Mouse (Mus musculus): ENCODE results near the gene Vps26c.

The Vps26c gene

DNA sequence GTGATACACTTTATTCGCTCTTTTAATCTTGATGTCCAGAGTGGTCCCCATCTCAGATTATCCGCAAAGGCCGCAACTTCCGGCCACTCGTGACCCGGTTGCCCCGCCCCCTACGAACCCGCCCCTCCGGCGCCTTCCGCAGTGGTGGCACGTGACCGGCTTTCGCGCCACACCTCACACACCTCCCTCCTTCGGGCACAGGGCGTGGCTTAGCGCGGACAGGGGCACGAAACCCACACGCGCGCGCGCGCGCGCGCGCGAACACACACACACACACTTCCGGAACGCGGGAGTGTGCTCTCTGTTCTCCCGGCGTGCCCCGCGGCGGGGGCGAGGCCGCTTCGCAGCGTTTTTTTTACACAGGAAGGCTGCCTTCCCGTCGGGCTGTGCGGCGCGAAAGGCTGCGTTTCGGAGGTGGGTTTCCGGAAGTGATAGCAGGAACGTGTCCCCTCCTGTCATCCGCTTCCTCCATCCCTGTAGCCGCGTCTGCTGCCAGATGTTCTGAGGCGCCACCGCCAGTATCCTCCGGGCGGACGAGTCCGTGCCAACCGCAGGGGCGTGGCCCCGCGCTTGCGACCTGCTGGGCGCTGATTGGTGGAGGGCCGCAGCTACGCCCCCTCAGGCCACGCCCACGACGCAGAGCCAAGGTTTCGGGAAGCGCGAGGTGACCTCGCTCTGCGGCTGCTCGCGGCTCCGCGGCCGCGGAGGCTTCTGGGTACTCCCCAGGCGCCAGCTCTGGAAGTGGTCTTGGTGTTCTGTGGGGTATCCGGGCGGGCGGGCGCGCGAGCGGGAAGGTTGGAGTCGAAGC is at the start of gene Vps26c:
TSS of gene Vps26c (minus strand) at position 487 of the 808 bp plus-strand sequence.
- peak; percentile 98 for DNase-seq (ENCODE audit: low read depth)

DNA sequence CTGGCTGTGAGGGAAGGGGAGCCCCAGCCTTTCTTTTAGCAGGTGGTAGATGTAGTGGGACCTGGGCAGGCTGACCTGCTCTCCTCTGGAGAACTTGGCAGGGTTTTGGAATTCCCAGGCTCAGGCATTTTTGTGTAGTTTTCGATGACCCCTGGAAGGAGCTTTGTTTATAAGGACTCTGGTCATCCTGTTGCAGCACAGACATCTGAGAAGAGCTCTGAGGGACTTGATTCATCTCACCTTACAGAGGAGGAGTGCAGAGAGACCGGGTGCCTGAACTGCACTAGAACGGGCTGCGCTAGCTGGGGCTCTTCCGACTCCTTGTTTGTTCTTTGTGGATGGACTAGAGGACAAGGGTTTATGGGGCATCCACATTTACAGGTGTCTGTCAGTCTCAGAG is 49.1 kb upstream of the Vps26c start:
- DNase-seq (ENCODE audit: low read depth): no peak

DNA sequence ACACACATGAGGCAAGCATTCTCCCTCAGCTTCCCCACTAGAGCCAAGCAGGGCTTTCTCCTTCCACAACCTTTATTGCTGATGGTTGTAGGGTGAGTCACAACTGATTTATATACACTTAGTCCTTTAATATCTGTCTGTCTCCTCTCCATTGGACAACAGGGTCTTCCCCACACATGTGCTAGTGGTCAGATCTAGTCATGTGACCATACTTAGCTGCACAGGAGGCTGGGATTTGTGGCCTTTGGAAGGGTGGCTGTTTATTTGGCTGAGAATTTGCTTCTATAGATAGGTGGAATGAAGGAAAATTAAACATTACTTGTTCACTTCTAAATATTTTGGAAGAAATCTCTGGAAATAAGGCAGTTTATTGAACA is 48.1 kb upstream of the Vps26c start:
- DNase-seq (ENCODE audit: low read depth): peak; percentile 35

DNA sequence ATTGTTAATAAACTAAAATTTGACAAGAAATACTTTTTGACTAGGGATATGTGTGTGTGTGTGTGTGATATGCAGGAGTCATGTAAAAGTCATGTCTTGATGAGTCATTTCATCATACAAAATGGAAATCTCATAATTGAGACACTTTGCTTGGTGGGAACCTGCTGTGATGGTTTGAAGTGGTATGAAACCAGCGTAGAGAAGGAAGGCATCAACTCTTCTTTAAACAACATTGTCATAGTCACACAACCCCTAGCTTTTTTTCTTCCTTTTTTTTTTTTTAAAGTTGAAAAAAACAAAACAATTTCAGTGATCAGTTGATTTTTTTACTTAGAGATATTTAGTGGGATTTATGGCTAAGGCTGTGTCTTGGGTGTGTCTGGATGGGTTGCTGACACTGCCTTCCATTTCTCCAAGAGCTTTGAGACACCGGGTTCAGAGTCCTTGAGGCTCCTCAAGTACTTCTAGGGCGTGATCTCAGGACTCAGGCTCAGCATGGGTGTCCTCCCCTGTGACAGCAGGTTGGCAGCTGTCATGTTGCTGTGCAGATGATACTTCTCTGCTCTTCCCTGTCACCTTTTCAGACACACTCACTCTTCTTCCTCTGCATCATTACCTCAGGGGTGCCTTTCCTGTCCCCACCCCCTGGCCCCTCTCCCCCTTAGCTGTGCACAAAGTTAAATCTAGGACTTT is 47.5 kb upstream of the Vps26c start:
- DNase-seq (ENCODE audit: low read depth): no peak

DNA sequence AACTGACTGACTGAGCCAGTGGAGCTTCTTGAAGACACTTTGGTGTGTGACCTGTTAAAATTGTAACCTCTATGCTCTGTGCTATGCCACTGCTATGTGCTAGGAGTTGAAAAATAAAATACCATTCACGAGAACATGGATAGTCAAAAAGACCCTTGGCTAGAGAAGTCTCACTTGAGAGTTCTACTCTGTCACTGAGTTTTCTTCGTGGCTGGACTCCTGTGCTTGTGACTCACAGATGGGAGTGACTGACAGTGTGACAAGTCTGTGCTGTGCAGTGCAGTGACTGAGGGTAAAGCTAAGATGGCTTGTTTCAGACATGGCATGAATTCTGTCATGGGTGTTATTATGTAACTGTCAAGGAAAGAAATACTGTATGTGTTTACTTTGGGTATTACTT is 45.8 kb upstream of the Vps26c start:
- no peak for DNase-seq (ENCODE audit: low read depth)

DNA sequence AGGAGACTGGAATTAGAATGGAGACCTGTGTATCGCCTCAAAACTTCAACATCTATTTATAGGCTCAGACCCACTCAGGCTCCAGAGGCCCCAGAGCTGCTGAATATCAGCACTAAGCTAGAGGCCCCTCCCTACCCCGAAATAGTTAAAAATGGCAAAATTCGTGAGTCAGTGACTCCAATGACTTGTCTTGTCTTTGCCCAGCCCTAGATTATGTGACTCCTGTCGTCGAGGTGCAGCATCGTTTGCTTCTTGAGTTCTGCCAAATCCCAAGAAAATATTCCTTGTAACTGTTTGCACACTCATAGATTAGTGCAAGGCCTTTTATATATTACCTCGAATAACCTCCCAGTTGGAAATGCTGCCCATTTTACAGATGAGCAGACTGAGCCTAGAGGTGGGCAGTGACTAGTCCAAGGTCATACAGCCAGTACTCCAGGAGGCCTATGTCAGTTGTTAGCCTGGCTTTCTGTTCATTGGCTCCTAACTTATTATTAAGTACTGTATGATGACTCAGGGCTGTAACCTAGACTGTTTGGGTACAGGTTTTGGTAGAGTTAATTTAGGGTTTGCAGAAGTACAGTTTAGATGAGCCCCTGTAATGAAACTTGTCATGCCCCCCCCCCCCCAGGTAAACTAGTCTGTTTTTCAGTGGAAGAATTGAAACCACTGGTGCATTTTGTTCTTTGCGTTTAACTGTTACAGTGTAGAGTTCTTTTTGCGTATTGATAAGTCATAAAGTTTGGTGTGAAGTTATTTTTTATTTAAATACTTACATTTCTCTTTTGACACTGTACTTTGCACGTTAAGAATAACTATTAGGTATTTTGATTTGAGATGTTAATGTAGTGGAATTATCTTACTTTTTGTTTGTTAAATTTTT is 44.7 kb upstream of the Vps26c start:
- peak; percentile 49 for DNase-seq (ENCODE audit: low read depth)

DNA sequence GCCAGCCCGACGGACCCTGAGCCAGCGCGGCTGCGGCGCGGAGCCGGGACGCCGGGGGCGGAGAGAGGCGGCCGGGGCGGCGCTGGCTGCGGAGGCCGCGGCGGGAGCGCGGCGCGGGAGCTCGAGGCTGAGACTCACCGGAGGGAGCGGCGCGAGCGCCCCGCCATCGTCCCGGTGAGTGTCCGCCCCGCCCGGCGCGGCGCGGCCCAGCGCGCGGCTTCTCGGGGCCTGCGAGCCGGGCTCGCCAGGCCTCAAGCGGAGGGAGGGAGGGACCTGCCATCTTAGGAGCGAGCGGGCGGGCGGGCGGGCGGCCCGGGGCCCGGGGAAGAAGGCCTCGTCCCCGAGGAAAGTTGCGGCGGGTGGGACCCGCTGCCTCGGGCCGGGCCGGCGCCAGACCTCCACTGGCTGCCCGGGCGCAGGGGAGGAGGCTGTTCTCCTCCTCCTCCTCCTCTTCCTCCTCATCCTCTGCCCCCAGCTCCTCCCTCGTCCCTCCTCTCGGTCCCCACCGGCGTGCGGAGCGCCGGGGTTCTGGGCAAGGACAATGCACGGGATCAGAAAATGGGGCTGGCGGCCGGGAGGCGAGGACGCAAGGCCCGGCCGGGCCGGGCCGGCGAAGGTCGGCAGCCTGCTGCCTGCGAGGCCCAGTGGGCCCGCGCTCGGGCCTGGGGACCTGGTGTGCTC is 43.9 kb upstream of the Vps26c start:
- peak; percentile 57 for DNase-seq (ENCODE audit: low read depth)

DNA sequence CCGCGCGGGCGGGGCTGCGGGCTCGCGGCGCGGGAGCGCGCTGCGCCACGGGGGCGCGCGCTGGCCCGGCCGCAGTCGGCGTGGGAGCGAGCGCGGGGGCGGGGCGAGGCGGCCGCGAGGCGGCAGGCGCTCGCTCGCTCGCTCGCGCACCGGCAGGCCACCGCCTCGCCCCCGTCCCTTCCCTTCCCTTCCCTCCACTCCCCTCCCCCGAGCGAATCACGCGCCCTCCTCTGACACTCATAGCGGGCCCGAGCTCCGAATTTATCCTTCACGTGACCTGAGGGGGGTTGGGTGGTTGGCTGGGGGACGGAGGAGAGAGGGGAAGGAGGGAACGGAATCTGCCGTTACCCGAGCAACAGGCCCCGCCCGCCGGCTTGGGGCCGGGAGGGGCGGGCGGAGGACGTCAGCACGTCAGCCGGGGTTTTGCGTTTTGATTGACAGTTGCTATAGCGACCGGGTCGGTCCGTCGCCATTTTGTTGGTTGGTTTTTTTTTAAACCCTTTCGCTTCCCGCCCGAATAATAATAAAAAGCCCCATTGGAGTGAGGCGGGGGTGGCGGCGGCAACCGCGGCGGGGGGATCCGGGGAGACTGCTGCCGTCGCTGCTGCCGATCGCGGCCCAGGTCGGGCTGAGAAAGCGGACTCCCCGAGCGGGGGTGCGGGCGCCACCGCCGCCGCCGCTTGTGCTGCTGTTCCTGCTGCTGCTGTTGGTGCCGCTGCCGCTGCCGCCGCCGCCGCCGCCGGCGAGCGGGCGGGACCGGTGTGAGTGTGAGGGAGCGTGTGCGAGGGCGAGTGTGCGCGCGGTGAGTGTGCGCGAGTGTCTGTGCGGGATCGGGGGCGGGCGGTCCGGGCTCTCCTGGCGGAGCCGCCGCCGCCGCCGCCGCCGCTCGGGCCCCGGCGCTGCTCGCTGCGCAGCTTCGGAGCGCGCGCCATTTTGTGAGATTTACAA is 42.9 kb upstream of the Vps26c start, which contains the start of gene Dyrk1a:
TSS of gene Dyrk1a (plus strand) at position 782 of the 948 bp plus-strand sequence.
- peak; percentile 99 for DNase-seq (ENCODE audit: low read depth)

DNA sequence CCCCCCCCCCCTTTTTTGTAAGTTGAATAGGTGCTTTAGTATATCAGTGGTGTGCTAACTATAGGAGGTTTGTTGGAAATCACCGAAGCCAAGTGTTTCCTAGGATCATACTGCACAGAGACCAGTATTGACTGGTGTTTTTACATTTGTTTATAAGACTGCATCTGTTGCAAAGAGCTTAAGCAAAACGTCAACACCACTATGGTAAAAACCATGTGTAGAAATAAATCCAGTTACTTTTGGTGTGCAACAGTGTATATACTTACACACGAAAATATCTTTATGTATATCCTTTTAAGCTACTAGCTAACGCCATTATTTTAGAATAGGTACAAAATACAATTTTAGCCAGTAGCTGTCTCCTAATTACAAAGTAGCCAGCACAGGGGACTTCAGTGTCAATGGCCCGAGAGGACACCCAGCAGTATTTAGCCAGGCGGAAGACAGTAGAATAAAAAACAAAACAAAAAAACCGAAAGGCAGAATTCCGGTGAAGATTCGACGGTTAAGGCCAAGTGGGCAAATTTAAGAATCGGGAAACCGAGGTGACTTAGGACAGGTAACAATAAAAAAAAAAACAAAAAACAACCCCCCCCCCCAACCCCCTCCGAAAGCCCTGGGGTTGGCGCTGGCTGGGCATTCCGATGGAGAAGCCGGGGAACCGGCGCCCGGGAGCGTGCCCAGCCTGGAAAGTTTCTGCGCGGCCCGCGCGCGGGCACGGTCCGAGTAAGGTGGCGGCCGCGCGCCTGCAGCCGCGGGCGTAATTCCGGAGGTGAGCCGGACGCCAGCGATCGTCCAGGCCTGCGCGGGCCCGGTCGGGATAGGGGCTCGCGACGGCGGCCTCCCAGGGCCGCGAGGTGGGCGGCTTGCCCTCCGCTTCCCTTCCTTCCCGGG is 42.0 kb upstream of the Vps26c start:
- peak; percentile 92 for DNase-seq (ENCODE audit: low read depth)

DNA sequence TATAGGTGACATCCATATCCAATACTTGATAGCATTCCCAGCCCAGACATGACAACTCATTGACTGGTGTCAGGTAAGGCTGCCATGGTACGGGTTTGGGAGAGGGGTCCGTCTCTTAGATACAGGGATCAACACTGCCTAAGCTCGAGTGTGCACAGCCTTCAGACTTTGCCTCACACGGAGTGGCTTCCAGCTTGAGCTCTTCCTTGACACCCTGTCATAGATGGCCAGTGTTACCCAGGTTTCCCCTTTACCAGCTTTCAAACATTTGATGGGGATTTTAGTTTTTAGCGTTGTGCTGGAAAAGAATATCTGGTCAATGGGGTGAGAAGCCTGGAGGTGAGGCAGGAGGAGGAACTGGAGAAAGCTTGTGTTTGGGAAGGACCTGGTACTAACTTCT is 41.1 kb upstream of the Vps26c start:
- DNase-seq (ENCODE audit: low read depth): no peak

DNA sequence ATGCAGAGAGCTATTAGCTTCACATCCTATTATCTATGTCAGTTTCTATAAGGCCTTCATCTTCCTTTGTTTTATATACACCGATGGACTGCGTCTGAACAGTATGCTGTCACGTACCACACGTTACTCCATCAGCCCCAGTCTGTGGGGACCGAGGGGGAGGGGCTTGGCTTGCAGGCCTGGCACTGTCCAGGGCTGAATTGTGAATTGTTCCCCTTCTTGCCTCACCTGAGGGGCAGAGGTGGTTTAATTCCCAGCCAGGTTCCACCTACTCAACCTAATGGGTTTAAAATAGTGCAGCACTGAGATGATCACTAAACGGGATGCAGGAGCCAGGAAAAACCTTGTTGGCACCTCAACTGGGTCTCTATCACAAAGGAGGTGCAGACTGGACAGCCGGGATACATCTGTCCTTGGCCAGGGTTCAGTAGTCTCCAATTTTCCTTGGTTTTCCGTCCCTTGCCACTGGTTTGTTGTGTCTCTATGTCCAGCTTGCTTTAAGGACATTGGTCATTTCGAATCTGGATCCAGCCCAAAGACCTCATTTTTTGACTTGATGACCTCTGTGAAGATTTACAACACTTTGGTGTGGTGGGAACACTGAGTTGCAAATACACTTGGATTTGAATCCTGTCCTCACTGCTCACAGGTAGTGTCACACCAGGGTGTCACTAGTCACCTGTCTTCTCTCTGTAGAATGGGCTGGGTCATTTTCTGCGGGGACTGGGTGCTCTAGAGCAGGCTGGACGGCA is 40.4 kb upstream of the Vps26c start:
- DNase-seq (ENCODE audit: low read depth): no peak

DNA sequence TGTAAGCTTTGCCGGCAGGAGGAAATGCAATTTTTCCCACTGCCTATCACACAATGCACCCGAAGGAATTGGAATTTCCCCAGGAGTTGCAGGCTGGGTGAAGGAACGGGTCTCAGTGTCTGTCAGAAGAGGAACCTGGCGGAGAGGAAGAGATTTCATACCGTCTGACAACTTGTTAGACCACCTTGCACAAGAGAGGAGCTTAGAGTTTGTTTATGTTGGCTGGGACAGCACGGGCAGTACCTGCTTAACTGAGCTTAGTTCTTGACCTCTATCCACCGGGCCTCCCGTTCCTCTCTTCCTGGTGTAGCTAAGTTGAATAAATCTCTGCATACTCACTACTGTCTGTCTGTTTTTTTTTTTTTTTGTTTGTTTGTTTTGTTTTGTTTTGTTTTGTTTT is 39.5 kb upstream of the Vps26c start:
- no peak for DNase-seq (ENCODE audit: low read depth)

DNA sequence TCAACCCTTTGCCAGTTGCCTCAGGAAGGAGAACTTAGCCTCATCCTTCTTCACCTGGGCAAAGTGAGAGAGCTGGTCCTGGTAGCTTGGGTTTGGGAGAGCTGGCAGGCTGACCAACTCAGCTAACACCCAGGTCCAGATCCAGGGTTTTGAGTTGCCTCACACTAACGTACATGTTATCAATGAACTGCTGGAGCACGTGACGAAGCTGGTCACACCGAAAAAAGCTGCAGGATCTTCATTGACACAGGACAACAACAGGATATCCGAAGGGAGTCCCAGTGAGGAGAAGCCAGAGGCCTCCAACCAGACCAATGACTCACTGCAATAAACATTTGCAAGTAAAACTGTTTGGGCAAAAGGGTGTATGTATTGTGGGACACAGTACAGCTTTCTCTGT is 34.0 kb upstream of the Vps26c start:
- DNase-seq (ENCODE audit: low read depth): no peak

DNA sequence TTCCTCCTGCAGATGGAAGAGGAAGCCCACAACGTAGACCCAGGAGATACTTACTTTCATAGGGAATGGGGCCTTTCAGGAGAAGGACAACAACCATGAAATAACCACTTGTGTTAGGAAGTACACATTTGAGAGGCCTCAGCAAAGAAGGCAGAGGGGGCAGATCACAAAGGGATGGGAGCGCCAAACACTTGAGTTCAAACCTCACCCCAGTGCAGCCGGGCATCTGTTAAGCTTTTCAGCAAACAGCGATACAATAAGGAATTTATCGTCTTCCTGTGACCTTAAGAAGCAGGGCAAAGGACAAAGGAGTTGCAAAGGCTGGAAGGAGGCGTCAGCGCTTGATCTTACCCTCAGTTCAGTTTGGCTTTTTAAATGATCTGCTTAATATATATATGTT is 33.2 kb upstream of the Vps26c start:
- no peak for DNase-seq (ENCODE audit: low read depth)

DNA sequence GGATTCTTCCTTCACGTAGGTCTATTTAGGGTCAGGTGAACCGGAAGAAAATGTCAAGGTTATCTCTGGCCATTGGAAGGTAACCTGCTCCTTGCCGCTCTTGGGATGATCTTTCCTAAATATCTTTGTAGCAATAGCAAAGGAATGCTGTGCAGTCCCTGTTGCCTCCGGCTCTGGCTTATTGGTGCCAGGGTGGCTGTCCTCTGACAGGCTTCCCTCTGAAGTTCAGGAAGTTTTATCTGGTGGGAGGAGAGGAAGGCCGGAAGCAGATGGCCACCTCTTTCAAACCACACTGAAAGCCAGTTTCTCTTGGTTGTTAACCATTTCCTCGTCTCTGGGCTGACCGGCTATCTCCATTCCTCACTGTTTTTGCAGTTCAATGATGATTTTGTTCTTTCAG is 32.7 kb upstream of the Vps26c start:
- no peak for DNase-seq (ENCODE audit: low read depth)

DNA sequence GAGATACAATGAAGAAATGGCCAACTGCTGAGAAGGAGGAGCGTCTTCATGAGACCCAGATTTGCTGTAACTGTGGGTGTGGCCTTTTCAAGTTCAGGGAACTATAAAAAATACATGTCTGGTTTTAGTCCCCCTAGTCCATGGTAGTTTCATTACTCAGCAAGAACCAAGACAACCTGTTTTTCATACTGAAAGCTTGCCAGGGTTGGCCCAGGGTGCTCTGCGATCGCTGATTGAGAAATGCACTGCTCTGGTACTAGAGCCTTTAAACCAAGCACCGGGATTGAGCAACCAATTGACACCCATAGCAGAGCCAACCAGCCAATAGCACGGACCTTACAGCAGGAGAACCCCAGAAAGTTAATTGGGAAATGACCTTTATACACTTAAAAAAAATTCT is 29.6 kb upstream of the Vps26c start:
- peak; percentile 18 for DNase-seq (ENCODE audit: low read depth)

DNA sequence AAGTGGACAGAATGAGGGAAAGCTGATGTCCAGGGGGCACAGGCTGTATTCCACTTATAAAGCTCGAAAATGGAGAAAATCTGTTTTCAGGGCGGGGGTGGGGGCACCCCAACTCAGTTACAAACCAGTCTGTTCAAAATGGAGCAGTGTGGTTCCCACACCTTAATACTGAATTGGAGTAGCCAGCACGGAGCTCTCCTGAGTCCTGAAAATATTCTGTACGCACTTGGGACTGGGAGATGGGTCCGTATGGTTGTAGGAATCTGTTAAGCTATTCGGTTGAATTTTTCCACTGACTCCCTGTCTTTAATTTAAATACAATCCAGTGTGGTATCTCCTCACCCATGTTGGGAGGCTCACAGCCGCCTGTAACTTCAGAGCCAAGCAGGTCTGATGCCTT is 28.7 kb upstream of the Vps26c start:
- peak; percentile 40 for DNase-seq (ENCODE audit: low read depth)

DNA sequence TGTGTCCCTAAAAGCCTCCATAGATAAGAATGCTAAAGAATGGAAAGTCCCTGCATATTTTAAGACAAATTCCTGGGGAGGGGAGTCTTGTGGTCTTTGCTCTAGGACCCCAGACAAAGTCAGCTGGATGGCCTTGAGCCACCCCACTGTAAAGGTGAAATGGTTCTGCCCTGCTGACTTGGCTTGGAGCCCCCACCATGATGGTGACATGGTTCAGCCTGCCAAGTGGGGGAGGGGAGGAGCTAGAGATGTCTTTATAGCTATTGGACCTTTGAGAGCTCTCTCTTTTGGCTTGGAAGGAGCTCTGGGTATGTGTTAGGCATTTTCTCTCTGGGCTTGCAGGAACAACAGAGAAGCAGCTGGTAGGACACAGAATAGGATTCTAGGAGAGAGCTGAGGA is 25.3 kb upstream of the Vps26c start:
- DNase-seq (ENCODE audit: low read depth): peak; percentile 26

DNA sequence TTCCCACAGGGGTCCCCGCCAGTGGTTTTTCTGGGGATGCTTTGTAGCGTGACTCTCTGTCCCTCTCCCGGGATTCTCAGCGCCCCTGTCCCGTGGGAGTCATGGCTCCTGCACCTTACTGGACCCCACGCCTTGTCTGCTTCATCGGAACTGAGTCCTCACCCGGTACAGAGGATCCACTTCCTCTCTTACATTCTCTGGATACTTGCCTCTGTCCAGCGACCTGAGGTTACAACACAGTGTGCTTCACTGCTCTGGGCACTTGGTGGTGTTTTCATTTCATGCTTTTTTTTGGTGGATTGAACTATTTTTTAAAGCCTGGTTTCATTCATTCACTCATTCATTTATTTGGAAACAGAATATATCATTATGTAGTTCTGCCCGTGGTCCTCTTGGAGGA is 23.2 kb upstream of the Vps26c start:
- DNase-seq (ENCODE audit: low read depth): no peak
